Mouse (Mus musculus) gastrocnemius, adult 8-10 months (tissue): ENCODE results near the gene Marveld3. TPM values are rescaled to one million over a fixed set of nuclear protein-coding genes. Genes with fewer than 3 reads are reported as not detected.

Experiments
- DNase-seq, 2 experiments: peaks; one replicate each; pipeline ENCODE4 v3.0.0; 2022; ENCODE audit warnings: low spot score in 2 of 2
- total RNA-seq, 4 experiments: library from RNA; stranded (reverse); gene quantifications; 2 replicates each; pipeline ENCODE4 v1.2.4; 2022

Marveld3 gene
- total RNA-seq, 4 experiments from 2014 or later: not detected

DNA sequence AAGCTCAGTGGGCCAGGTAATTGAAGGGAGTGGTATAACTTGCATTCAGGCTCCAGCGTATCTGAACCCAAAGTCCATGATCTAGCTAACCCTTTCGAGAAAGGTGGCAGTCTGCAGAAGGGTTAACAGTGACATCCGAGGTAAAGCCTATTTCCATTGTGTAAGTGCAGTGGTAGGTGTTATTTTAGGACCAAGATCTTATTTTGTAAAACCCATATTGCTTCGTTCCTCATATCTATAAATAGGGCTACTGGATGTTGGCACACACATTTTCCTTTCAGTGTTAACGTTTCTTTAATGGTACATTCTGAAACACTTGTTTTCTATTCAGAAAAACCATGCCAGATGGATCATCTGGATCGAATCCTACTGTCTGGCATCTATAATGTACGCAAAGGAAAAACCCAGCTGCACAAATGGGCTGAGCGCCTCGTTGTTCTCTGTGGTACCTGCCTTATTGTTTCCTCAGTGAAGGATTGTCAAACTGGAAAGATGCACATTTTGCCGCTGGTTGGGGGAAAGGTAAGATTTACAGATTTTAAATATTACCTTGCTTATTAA is 58.0 kb downstream of the Marveld3 start:
- no peak for DNase-seq

DNA sequence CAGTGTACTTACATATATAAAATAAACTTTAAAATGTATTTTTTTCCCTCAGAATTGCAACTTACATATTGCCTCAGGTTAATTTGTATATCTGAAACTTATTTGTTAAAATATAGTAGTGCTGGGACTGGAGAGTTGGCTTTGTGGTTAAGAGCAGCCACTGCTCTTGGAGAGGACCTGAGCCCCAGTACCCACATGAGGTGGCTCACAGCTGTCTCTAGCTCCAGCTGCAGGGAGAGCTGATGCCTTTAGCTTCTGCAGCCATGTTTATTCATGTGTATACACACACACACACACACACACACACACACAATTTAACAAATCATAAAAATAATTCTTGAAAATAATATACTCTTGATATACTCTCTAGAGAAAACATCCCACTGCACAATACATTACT is 59.6 kb downstream of the Marveld3 start:
- no peak for DNase-seq

Other genes with a start within 250 kb of the Marveld3 start
- 10 to 100 TPM; 18.2 to 28.9 (median 24.9) TPM for gene Atxn1l, start 224.5 kb downstream of the Marveld3 start, total RNA-seq
- 10 to 100 TPM; 28.2 to 36.4 (median 30.6) TPM for gene Ap1g1, start 183.6 kb downstream of the Marveld3 start, total RNA-seq
- gene Phlpp2, start 93.7 kb downstream of the Marveld3 start, total RNA-seq: 1 to 10 TPM; 2.3 to 2.9 (median 2.9) TPM
- gene Tat, start 28.2 kb upstream of the Marveld3 start, total RNA-seq: under 1 TPM in 1 of 4 experiments, not detected in 3; 0.59 TPM
- not detected for gene Chst4, start 77.5 kb upstream of the Marveld3 start, total RNA-seq
- gene Zfp612, start 117.5 kb upstream of the Marveld3 start, total RNA-seq: 1 to 10 TPM; 4.4 to 7.0 (median 5.8) TPM
- gene Gm21964, start 139.0 kb upstream of the Marveld3 start, total RNA-seq: not detected
- not detected for gene Gm17720, start 140.6 kb upstream of the Marveld3 start, total RNA-seq
- not detected for gene Calb2, start 206.0 kb upstream of the Marveld3 start, total RNA-seq